Mouse (Mus musculus) spleen, postnatal 14 days (tissue): ENCODE data around the gene Prss50.

ENCODE experiments used
- DNase-seq, 2 experiments: peaks; one replicate each; pipeline ENCODE4 v3.0.0; 2021 to 2022; ENCODE audit warnings: low spot score in 2 of 2

Prss50 gene

DNA sequence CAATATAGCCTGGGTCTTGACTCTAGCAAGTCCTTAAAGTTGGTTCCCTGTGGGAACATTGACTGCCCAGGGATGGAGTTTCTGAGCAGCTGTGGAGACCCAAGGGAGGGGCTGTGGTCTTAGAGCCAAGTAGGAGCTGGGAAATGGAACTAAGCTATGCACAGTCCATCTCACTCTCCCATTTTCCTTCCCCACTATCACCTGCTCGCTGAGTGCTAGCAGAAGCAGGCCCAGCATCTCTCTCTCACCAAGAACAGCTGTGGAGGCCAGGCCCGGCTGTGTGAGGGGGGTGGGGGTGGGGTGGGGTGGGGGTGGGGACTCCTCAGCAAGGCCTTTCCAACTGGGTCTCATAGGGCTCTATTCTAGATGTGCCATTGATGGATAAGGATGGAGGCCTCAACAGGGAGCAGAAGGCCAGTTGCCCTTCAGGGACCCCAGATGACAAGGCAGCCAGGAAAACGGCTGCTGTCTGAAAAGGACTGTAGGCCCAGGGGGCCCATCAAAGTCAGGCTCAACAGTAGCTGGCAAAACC, 17.0 kb downstream of the Prss50 start:
- DNase-seq = no peak

DNA sequence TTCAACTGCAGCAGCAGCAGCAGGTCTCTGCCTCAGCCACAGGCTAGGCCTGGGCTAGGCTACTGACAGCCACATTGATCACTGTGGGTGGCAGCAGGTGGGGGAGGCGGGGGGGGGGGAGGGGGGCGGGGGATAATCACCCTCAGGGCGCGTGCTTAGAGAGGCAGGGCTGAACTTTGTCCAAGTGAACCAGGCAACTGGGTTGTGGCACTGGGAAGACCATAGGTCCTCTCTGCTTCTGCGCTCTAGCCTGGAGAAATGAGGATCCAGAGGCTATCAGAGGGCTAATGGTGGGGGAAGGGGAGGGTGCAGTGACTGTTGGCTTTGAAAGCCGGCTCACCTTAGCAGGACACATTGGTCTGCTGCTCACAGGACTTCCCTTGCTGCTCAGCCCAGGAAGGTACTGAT, 17.5 kb downstream of the Prss50 start:
- DNase-seq = no peak

DNA sequence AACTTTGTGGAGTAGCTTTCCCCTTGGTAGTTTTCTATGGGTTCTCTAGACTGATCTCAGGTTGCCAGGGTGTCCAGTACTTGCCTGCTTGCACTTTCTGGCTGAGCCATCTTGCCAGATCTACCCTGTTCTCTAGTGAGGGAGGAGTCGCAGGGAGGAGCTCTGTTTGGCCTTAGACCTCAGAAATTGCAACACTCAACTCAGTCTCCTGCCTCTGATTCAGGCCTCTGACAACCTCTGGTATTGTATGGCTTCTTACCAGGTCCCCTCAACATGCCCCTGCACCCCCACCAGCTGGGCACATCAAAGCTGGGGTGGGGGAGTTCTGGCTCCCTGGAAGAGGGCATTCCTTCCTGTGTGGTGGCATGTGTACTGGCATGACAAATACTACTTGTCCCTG, 19.6 kb downstream of the Prss50 start:
- DNase-seq = no peak

DNA sequence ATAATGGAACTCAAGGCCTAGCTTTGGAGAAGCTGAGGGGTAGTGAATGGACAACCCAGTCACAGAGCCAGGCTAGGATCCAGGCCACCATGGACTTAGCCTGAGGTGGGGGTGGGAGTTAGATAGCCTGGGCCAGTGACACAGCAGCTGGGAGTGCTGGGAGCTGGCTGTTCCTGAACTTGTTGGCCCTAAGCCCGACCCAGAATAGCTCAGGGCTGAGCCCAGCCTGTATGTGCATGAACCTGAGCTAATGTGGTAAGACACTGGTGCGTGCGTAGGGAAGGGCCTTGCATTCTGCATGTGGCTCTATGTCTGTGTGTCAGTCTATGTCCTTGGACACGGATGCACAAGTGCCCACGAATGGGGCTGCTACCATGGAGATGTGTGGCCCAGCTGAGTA, 20.1 kb downstream of the Prss50 start:
- no peak for DNase-seq

DNA sequence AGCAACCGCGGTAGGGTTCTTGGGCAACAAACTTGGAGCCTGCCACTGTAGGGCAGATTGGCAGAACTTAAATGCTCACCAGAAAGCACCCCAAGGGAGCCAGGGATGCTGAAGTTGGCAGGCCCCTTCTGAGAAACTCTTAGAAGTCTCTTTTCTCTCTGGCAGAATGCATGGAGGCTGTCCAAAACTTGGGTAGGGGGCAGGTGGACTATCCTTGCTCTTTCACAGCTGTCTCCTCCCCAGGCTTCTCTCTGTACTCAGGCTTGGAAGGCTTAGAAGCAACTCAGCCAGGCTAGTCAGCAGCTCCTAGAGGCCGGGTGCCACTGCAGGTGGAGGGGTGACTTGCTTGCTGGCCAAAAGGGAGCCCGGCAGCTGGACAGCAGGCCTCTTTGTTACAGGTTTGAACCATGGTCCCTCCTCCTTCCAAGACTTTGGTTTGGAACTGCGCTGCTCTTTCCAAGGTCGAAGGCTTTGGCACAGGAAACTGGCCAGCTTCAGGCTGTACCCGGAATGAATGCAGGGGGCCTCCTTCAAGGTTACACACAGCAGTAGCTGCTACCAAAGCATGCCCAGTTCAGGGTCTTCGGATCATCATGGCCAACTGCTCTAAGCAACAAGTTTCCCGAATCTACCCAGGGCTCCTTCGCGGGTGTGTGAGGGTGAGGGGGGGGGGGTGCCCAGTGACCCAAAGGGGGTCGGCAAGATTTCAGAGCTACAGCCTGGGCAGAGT, 21.6 kb downstream of the Prss50 start, which contains the start of gene Als2cl:
Gene Als2cl (plus strand): TSS at position 680 of the 730 bp plus-strand sequence.
- DNase-seq = no peak

DNA sequence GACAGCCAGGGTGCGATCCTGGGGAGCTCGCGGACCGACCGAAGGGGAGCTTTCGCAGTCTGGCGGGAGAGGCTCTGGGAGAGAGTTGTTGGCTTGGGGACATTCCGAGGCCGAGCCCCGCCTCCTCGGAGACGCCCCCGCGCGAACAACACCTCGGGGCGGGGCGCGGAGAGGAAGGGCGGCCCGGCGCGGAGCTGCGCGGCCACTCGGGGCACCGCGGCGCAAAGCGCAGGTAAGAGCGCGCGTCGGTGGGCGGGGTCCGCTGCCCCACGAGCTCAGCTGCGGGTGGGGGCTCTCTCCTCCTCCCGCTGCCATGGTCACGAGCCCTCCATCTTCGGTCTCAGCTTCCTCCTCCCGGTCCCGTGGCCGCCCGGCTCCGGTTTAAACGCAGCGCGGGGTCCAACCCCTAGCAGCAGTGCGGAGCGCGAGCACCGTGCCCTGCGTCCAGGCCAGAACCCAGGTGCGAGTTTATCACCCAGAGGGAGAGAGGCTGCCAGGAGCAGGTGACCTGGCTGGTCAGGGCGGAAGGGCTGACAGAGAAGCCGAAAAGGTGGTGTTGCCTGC, 22.3 kb downstream of the Prss50 start, which contains the start of gene Tmie:
Gene Tmie (minus strand): TSS at position 116 of the 564 bp plus-strand sequence.
- no peak for DNase-seq

DNA sequence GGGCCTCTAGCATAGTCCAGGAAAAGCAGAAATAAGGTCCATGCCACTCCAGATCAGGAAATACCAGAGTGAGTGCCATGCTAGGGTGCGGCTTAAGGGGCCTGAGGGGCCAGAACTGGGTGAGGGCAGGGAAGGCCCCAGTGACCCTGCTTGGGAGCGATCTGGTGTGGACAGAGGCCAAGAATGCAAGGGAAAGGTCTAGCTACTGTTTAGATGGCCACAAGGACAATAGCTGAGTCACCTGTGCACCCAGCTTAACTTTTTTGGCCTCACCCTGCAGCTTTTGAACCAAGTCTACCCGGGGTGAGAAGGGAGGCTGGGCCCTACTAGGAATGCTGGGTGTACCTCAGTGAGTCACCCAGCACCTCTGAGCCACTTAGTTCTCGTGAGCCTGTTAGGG, 23.0 kb downstream of the Prss50 start:
- DNase-seq = no peak

DNA sequence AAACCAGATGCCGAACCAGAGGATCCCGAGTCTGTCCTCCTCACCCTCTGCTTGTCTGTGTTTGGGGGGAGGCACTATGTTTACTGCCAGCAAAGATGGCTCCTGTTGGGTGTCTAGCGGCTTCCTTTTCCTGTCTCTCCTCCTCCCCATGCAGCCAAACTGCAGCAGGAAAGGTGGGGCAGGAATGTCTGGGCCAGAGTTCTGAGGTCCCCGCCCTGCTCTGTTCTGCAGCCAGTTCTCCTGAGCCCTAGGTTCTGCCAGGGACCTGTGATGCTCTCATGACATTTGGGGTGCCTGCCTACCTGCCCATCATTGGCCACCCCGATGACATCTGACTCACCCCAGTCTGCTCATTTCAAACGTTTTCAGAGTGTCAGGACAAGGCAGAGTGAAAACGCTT, 24.2 kb downstream of the Prss50 start:
- DNase-seq = no peak

DNA sequence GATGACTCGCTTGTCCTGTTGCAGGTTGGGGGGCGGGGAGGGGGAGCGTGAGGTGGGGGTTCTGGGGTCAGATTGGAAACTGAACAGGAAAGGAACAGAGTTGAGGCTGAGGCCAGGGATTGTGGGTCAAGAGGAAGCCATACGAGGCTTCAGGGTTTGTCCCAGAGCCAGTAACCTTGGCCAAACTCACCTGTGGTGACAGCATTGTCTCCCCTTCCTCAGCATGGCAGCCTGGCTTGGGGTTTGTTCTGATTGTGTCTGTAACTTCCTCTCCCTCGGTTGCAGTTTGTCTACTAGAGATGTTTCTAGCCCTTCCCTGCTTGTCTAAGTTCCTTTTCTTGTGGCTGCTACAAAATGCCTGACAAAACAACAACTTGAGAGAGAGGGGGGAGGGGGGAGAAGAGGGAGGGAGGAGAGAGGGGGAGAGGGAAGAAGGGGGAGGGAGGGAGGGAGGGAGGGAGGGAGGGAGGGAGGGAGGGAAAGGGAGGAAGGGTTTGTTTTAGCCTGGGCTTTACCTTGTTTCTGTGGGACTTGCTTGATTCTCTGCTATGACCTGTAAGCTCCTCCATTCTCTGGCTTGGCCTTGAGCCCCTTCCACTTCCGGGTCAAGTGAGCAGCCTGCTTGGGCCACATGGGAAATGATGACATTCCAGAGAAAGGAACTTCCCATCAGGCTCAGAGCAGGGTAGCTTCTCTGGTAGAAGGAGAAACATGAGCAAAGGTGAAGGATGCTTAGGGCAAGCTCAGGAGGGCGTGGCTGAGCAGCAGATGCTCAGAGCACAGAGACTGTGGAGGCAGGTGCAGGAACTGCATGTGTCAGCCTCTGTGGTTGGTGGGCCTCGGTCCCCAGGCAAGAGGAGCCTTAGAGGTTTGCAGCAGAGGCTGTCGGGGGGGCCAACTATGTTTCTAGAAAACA, 29.9 kb downstream of the Prss50 start:
- DNase-seq = no peak

DNA sequence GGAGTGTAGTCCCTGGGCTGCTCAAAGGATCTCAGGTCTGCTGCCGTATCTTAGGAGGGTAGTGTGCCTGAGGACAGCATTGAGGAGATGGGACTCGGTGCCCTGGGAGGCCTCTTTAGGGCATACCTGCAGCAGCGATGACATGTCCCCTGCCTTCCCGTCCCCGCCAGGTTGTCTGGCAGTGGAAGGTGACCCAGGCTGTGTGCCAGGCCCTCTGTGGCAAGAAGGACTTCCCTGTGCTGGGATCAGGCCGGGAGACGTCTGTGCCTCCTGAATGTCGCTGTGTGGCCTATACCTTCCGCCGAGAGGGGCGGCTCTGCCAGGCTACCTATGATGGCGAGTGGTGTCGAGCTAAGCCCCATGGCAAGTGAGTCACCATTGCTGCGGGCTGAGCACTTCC, 31.2 kb downstream of the Prss50 start:
- DNase-seq = no peak

DNA sequence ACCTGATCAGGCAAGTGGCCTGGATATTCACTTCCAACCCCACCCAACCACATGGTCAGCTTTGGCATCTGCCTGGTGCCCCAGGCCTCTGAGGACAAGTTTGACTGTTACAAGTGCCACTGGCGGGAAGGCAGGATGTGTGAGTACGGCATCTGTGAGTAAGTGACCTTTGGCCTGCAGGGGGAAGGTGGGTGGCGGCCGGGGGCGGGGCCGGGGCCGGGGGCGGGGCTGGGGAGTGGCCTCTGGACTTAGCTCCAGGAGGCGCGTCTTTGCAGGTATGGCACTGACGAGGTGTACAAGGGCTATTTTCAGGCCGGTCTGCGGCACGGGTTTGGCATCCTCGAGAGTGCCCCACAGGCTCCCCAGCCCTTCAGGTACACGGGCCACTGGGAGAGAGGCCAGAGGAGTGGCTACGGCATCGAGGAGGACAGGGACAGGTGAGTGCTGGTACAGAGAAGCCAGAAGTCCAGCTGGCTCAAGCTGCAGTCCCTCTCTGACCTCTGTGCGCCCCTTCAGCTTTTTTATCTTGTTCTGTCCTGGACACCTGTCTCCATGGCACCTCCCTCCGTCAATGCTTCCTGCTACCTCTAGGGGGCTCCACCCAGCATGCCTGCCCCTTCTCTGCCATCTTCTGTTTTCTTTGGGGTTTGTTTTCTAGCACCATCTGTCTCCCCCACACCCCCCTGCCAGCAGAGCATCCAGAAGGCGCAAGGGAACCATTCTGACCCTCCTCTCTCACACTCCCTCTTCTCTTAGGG, 32.4 kb downstream of the Prss50 start:
- no peak for DNase-seq

DNA sequence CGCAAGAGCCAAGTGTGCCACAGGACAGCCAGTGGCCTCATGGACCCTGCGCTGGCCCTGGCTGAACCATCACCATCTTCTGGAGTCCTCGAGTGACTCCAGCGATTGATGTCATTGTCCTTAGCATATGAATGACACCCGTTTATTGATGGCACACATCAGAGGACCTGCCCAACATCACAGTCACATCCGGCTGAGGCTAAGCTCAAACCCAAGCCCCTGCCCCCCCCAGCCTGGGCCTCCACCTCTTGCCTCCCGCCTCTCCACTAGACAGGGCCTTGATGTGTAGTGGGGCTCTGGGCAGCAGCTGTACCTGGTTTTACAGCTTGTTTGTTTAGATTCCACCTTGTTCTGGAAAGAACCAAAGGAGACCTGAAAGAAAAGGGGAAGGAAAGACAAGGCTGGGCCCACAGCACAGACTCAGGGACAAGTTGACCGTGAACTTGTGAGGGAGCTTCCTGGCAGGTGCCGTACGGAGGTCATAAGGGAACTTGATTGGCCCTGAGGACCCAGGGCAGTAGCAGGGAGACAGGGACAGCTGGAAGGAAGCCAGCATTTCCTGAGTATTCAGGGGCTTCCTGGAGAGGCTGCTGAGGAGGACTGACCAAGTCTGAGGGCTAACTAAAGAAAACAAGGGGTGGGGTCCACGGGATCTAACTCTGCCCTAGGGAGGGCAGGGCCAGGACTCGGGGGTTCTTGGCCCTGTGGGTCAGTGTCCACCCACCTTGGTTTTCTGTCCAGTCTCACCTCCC, 33.5 kb downstream of the Prss50 start:
- DNase-seq = no peak

DNA sequence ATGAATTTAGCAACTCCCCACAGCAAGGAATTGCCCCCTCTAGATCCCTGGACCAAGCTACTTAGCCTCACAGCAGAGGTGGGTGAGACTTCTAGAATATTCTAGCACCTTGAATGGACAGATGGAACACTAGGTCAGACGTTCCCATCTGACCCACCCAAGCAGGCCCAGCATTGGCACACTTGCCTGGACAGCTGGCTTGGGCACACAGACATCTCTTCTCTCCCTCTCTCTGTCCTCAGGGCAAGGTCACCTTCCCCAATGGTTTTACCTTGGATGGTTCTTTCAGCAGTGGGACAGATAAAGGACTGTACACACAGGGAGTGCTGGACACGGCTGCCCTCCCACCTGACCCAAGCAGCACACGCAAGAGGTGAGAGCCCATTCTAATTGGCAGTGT, 34.8 kb downstream of the Prss50 start:
- no peak for DNase-seq

DNA sequence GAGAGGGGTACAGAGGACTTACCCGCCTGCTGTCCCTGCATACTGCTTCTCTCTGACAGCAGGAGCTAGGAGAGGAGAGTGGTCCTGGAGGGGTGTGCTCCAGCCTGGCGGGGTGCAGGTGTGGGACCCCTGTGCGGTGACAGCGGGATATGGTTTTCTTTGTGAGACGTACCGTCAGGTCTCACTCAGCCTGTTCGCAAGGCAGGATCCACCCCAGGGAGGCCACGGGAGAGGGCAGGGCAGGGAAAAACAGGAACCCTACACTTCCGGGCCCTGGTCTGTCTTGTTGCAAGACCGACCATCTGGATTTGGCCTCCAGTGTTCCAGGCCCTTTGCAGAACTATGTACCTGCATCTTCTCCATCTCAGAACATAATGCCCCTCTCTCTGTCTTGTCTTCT, 35.7 kb downstream of the Prss50 start:
- DNase-seq = no peak

DNA sequence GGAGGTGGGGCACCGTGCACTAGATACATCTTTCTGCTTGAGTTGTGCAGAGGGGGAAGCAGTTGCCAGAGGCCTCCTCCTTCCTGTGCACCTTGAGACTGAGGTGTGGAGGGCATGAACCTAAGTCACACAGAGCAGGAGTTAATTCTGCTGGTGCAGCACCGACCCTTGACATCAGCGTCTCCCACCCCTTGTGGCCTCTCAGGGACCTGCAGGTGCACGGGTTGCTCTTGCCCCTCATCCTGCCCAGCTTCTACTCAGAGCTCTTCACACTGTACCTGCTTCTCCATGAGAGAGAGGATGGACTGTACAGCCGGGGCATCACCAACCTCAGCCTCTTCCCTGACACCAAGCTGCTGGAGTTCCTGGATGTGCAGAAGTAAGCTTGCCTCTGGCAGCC, 37.7 kb downstream of the Prss50 start:
- DNase-seq = no peak

DNA sequence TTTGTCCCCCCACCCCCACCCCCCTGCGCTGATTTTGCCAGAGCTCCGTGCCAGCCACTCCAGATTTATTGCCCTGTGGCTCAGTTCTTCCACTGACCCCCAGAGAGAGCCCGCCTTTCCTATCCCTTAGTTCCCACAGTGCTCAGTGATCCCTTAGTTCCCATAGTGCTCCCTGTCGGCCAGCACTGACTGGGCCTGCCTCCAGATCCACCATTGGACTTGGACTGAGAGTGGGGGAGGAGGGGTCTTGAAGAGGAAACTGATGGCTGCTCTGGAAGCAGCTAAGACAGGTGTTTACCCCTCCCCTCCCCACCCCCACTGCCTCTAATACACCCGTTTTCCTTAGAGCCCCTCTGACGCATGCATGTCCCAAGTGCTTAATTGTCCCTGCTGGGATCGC, 38.2 kb downstream of the Prss50 start:
- DNase-seq = no peak

DNA sequence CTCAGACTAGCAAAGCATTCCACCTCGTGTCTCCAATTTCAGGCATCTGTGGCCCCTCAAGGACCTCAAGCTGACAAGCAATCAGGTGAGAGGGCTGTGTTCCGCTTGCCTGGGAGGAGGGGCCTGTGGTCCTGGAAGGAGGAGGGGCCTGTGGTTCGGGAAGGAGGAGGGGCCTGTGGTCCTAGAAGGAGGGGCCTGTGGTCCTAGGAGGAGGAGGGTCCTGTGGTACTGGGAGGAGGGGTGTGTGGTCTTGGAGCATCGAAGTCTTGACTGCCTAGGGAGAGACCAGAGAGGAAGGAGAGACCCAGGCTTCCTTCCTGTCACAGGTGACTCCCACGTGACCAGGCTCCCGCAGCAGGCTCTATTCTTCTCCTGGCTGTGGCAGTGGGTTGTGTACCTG, 38.8 kb downstream of the Prss50 start:
- DNase-seq = no peak

DNA sequence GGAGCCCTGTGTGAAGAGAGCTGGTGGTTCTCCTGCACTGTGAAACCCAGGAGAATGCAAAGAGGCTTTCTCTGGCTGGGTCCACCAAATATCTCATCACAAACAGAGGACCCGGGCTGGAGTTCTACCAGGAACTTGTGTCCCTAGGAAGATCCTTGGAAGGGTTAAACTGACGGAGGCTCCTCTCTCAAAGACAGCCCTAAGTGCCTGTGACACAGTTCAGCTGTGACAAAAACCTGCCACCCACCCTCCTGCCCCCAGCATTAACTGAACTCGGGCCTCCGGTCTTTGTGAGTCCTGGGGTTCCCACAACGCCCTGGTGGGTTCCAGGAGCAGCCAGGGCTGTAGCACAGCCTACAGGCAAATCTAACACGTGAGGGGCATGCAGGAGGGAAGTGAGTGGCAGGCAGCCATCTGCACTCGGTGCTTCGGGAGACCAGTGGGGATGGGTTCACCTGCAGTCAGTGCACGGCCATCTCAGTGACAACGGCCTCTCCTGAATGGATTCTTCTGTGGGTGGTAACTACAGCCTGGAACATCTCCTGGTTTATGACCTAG, 41.8 kb downstream of the Prss50 start:
- DNase-seq = no peak

DNA sequence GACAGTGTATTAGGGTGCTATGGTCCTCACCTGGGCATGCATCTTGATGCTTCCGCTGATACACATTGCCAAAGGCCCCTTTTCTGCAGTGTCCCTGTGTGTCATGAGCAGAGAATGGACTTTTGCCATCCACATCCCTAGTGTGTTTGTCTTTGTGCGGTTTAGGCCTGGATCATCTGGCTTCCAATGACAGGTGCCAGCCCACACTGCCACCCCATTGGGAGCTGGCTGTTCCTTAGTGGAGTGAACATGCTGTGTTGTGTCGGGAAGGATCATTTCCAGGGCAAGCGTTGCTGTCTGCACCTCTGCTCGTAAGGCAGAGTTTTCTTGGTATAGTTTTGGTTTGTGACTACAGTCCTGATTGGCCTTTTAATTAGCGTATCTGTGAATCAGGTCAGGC, 43.4 kb downstream of the Prss50 start:
- no peak for DNase-seq

DNA sequence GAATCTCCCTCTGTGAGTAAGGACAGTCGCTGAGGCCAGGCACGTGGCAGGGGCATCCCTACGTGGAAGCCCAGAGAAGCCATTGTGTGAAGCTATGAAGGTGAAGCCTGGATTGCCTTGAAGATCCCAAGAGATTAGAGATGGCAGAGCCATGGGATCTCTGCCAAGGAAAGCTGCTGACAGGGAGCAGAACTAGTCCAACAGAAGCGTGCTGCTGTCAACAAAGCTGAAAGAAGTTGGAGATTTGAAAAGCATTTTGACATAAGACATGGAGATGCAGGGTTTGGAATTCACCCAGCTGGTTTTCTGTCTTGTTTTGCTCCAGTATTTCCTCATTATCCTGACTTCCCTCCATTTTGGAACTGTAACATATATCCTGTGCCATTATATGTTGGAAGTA, 44.5 kb downstream of the Prss50 start:
- DNase-seq = no peak
